Mouse (Mus musculus) megakaryocyte, embryonic 14.5 days (primary cell): ENCODE results near the gene Pex7.

ENCODE experiments used
- FLI1 ChIP-seq: IDR thresholded peaks from 2 replicates; pipeline ENCODE4 v1.6.1; 2012; ENCODE audit warnings: low read length, inconsistent platforms, mixed read lengths
- GATA1 ChIP-seq: IDR thresholded peaks from 3 replicates; pipeline ENCODE4 v1.6.1; 2012; ENCODE audit warnings: mixed read lengths, low read length, inconsistent platforms, borderline replicate concordance

DNA sequence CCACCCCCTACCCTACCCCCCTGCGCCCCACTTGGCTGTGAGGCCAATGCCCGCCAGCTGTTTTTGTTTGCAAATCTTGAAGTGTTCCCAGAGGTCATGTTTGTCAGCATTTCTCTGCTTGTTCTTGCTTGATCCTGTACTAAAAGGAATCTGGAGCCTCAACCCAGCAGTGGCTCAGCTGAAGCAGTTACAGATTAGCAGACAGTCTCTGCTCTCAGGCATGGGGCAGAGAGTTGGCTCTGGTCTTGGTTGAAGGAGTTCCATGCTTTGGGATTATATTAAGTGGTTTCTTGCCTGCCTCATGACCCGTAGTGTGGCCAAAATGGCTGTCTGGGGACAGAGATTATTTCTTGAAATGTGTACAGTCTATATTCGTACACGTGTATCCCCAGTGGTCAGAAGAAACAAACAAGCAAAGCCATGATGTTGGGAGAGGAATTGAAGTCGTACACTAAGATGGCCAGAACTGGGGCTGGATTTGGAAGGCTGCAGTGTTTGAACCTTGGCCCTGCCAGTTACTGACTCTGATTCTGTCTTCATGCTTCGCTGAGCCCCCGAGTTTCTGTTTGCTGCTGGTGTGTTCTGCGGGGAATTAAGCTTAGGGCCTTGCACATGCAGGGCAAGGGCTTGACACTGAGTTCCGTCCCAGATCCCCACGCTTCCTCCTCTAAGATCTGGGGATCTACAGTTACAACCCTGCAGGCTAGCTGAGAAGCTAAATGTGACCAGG lies 45.7 kb upstream of the Pex7 start:
- TF ChIP-seq GATA1 (no peak), FLI1 (no peak)
